ENCODE assay signal across 13 mouse cellular contexts in the genomic region with DNA sequence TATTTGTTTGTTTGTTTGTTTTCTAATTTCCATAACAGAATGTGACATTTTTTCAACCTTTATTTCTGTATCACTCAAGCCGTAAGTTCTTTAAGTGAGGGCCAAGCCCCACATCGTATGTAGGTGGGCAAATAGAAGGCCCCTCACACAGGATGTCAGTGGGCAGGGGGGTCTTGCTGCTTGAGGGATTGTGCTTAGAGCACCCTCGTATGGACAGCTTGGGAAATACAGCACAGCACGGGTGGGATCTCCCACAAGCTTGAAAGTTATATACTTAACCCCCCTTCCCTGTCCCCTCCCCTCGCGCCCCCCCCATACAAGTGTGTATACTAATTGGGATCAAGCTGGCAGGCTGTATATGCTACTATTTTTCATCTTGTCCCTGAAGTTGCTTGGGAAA. TPM values are rescaled to one million over a fixed set of nuclear protein-coding genes. Genes with fewer than 3 reads are reported as not detected.
A peak's percentile ranks its signal among the peaks of the same experiment; 100 is the strongest.
DNase-seq lines count a peak whose midpoint lies in the region; ATAC-seq and TF ChIP-seq lines count a peak whose summit lies in the region.
"Had no signal": no experiment of that assay in that cellular context is flagged by ENCODE, and none has a peak within 500 bp of the region (broad histone marks: within the 10 kb centered on the region; RNA-seq: fewer than 3 reads in every experiment).

No protein-coding gene starts in this region.

- H3K79me3 ChIP-seq in C2C12 (ENCODE audit: low read depth), result no peaks in the 10 kb centered on the region

- no peak overlapping the region for H3K4me3 ChIP-seq in C2C12 (ENCODE audit: insufficient read depth, poor library complexity, severe bottlenecking)
- H3K4me3 ChIP-seq in embryonic facial prominence, embryonic 11.5 days (ENCODE audit: low read depth, low read length), result no peak overlapping the region
- no peak overlapping the region for H3K4me3 ChIP-seq in kidney, adult 2 months (ENCODE audit: insufficient read depth, low read depth, low read length)
- H3K4me3 ChIP-seq: heart, embryonic 13.5 days had no signal

- H3K4me1 ChIP-seq in embryonic facial prominence, embryonic 11.5 days (ENCODE audit: control insufficient read depth, insufficient read depth, low read length), result no peaks in the 10 kb centered on the region
- no peaks in the 10 kb centered on the region for H3K4me1 ChIP-seq in kidney, adult 2 months (ENCODE audit: control insufficient read depth, insufficient read depth, low read length)
- H3K4me1 ChIP-seq: heart, embryonic 13.5 days had no signal

- no peaks in the 10 kb centered on the region for H3K9me3 ChIP-seq in embryonic facial prominence, embryonic 11.5 days (replicated peaks; ENCODE audit: control insufficient read depth, low read length)
- H3K9me3 ChIP-seq: heart, embryonic 13.5 days had no signal

- H3K36me3 ChIP-seq in C2C12 (ENCODE audit: control insufficient read depth, insufficient read depth), result no peaks in the 10 kb centered on the region
- H3K36me3 ChIP-seq in embryonic facial prominence, embryonic 11.5 days (replicated peaks; ENCODE audit: control insufficient read depth, insufficient read depth, low read depth, low read length), result no peaks in the 10 kb centered on the region
- H3K36me3 ChIP-seq in kidney, adult 2 months (ENCODE audit: control insufficient read depth, insufficient read depth, low read length), result no peaks in the 10 kb centered on the region
- H3K36me3 ChIP-seq: heart, embryonic 13.5 days had no signal

- no peak overlapping the region for H3K9ac ChIP-seq in embryonic facial prominence, embryonic 11.5 days (replicated peaks; ENCODE audit: low read length)
- H3K9ac ChIP-seq: heart, embryonic 13.5 days had no signal

- no peak for TF ChIP-seq POLR2A in kidney, adult 2 months (IDR thresholded peaks at IDR 0.05; ENCODE audit: low read depth, low read length)

- TF ChIP-seq CTCF in C2C12 (IDR thresholded peaks at IDR 0.05; ENCODE audit: control insufficient read depth, insufficient read depth, insufficient read length), result peak; percentile 18
- TF ChIP-seq CTCF in kidney, adult 2 months (conservative IDR thresholded peaks at IDR 0.05; ENCODE audit: insufficient read depth, insufficient read length, low read depth, low read length), result no peak

- no peak overlapping the region for H3K27ac ChIP-seq in embryonic facial prominence, embryonic 11.5 days (replicated peaks; ENCODE audit: low read depth, low read length)
- H3K27ac ChIP-seq in kidney, adult 2 months (ENCODE audit: insufficient read depth, low read depth, low read length), result no peak overlapping the region
- H3K27ac ChIP-seq: heart, embryonic 13.5 days had no signal

- no peak overlapping the region for H3K4me2 ChIP-seq in embryonic facial prominence, embryonic 11.5 days (ENCODE audit: low read depth, low read length)
- H3K4me2 ChIP-seq: heart, embryonic 13.5 days had no signal

- peaks cover 27% of the 10 kb centered on the region for H3K27me3 ChIP-seq in C2C12 (ENCODE audit: control insufficient read depth, insufficient read depth, insufficient read length)
- H3K27me3 ChIP-seq in embryonic facial prominence, embryonic 11.5 days (ENCODE audit: control insufficient read depth, insufficient read depth, low read length), result no peaks in the 10 kb centered on the region
- H3K27me3 ChIP-seq in kidney, adult 2 months (replicated peaks; ENCODE audit: control insufficient read depth, insufficient read depth, low read length), result no peaks in the 10 kb centered on the region

- WGBS in embryonic facial prominence, embryonic 11.5 days, result 33% methylated on average over 6 of the region's 6 CpGs
- 38% methylated on average over 6 of the region's 6 CpGs for WGBS in kidney, adult 2 months

- peak; percentile 9 to 22 for DNase-seq in layer of hippocampus, postnatal 10 days (ENCODE audit: low spot score in 2 of 2)
- no peak for DNase-seq in layer of hippocampus, postnatal 14 days (ENCODE audit: low spot score in 2 of 2)
- peak; percentile 68 for DNase-seq in MN1 (ENCODE audit: low spot score)
- peak; percentile 55 for DNase-seq in embryonic facial prominence, embryonic 11.5 days (ENCODE audit: low spot score)
- DNase-seq in spleen, postnatal 14 days (ENCODE audit: low spot score in 2 of 2), result no peak
- no peak for DNase-seq in left cerebral cortex, adult 18-20 months (ENCODE audit: low spot score in 2 of 2)
- no peak for DNase-seq in kidney, adult 2 months
- DNase-seq: adrenal gland, postnatal 10 days; lung, postnatal 14 days; thymus, adult 2 months had no signal

- no peak overlapping the region for H3ac ChIP-seq in C2C12 (ENCODE audit: control insufficient read depth, insufficient read length, low read depth)

- no peak for ATAC-seq in embryonic facial prominence, embryonic 11.5 days (replicated peaks; ENCODE audit: insufficient number of reproducible peaks, low FRiP score, low TSS enrichment, low read depth)

- no peaks in the 10 kb centered on the region for H3K79me2 ChIP-seq in C2C12 (ENCODE audit: control insufficient read depth, insufficient read depth)

TF ChIP-seq in C2C12, 6 proteins besides CTCF, POLR2A, EP300 and RAD21:
- TF ChIP-seq CEBPB (IDR thresholded peaks at IDR 0.05; ENCODE audit: low read depth) (no peak), MAX (IDR thresholded peaks at IDR 0.05) (no peak), MYOG (IDR thresholded peaks at IDR 0.05; ENCODE audit: control insufficient read depth, extremely low read depth, insufficient read length) (no peak), MYOD1 (IDR thresholded peaks at IDR 0.05; ENCODE audit: control insufficient read depth, insufficient read length, low read depth) (no peak), USF1 (IDR thresholded peaks at IDR 0.05; ENCODE audit: low read depth) (no peak), FOSL1 (IDR thresholded peaks at IDR 0.05; ENCODE audit: insufficient read depth, low read length, poor library complexity, severe bottlenecking) (no peak)

RNA-seq across cellular contexts. Expression of gene Clgn, which starts 17.2 kb away (rescaled TPM):
- 10 to 100 TPM; 10.6 TPM for total RNA-seq in layer of hippocampus, postnatal 10 days (2021)
- total RNA-seq in layer of hippocampus, postnatal 14 days (2021), result 10 to 100 TPM; 10.5 to 10.9 TPM
- not detected for polyA plus RNA-seq in C2C12 (2012; fragmentation: generic; extraction: Trizol)
- 4.6 and 4.7 TPM in 2 replicates for polyA plus RNA-seq in embryonic facial prominence, embryonic 11.5 days (2014; fragmentation: Nextera tagmentation; extraction: Ambion mirVana)
- total RNA-seq in left cerebral cortex, adult 18-20 months (2021), result 10 to 100 TPM in 1 of 2 experiments, 1 to 10 TPM in 1; 8.9 to 11.0 TPM
- 0.03 and 0.06 TPM in 2 replicates for polyA plus RNA-seq in kidney, adult 2 months (2012; rRNA removed)

RNA-seq across cellular contexts. Expression of gene Scoc, which starts 51.4 kb away (rescaled TPM):
- 100 to 1,000 TPM; 263 to 293 TPM for total RNA-seq in layer of hippocampus, postnatal 10 days (2021)
- total RNA-seq in layer of hippocampus, postnatal 14 days (2021), result 100 to 1,000 TPM; 233 TPM
- 41.6 TPM for polyA plus RNA-seq in C2C12 (2012; fragmentation: generic; extraction: Trizol)
- polyA plus RNA-seq in embryonic facial prominence, embryonic 11.5 days (2014; fragmentation: Nextera tagmentation; extraction: Ambion mirVana), result 137 and 163 TPM in 2 replicates
- 100 to 1,000 TPM; 218 to 232 TPM for total RNA-seq in left cerebral cortex, adult 18-20 months (2021)
- 15.9 and 24.5 TPM in 2 replicates for polyA plus RNA-seq in kidney, adult 2 months (2012; rRNA removed)

RNA-seq across cellular contexts. Expression of gene Mgat4d, which starts 58.6 kb away (rescaled TPM):
- not detected for total RNA-seq in layer of hippocampus, postnatal 10 days (2021)
- total RNA-seq in layer of hippocampus, postnatal 14 days (2021), result not detected
- not detected for polyA plus RNA-seq in C2C12 (2012; fragmentation: generic; extraction: Trizol)
- not detected in 2 replicates for polyA plus RNA-seq in embryonic facial prominence, embryonic 11.5 days (2014; fragmentation: Nextera tagmentation; extraction: Ambion mirVana)
- not detected for total RNA-seq in left cerebral cortex, adult 18-20 months (2021)
- not detected in 2 replicates for polyA plus RNA-seq in kidney, adult 2 months (2012; rRNA removed)
- total RNA-seq: adrenal gland, postnatal 10 days; layer of hippocampus, adult 18-20 months had no signal
- polyA plus RNA-seq: heart, embryonic 13.5 days; thymus, adult 2 months had no signal

Comparison
In these comparisons a context has a peak if more than half of its experiments do, and no peak if none do; other contexts are left out.
1. DNase-seq: peak in layer of hippocampus, postnatal 10 days (2 of 2), MN1 (single experiment) and embryonic facial prominence, embryonic 11.5 days (single experiment); none in layer of hippocampus, postnatal 14 days (0 of 2), spleen, postnatal 14 days (0 of 2), left cerebral cortex, adult 18-20 months (0 of 2) and kidney, adult 2 months (single experiment).